Mouse (Mus musculus) right cerebral cortex, postnatal 10 days (tissue): ENCODE results near the gene Gm28961.
"Not testable (repeated sequence)": the region's sequence is repeated elsewhere in the genome, so short reads cannot be mapped to it uniquely, and the experiment has no call there.

ENCODE experiments used
- DNase-seq, 2 experiments: peaks; one replicate each; pipeline ENCODE4 v3.0.0; 2021; ENCODE audit warnings: low spot score in 2 of 2

Gene Gm28961

GRCm38 (mm10) chrY:57705397-57705796 lies at the start of gene Gm28961:
Gene Gm28961, plus strand, starts transcription at chrY:57705697.
- not testable (repeated sequence) for DNase-seq
